Mouse (Mus musculus): Measurements from ENCODE around the gene Xaf1. TPM values are rescaled to one million over a fixed set of nuclear protein-coding genes. Genes with fewer than 3 reads are reported as not detected.

Gene Xaf1
- polyA plus RNA-seq (2015; fragmentation: Nextera tagmentation; extraction: Ambion mirVana) = 0.98 and 1.8 TPM in 2 replicates

DNA sequence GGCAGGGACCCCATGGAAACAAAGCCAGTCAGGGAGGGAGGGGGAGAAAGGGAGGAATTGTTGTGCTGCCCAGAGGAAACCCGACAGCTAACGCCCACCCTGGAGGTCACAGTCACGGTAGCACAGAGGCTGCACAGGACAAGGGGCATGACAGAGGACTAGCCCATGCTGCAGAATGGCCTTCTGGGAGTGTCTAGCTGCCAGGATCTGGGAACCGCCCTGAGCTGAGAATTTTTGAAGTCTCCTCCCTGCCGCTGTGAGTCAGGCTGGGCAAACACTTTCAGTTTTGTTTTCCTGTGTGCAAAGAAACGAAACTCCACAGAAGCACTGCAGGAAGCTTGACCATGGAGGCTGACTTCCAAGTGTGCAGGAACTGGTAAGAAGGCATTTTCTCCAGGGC, at the start of gene Xaf1:
Gene Xaf1 (plus strand): TSS at position 296 of the 400 bp plus-strand sequence.
- WGBS = 43% methylated on average over 6 of the region's 6 CpGs
- Histone ChIP-seq H3K9me3 (replicated peaks) (no peaks in the 10 kb centered on the region), H3K4me3 (no peak within 1 kb of the TSS), H3K27ac (no peak within 1 kb of the TSS), H3K9ac (no peak within 1 kb of the TSS), H3K36me3 (ENCODE audit: poor library complexity, severe bottlenecking) (no peaks in the 10 kb centered on the region), H3K4me2 (no peak within 1 kb of the TSS), H3K4me1 (no peaks in the 10 kb centered on the region), H3K27me3 (no peaks in the 10 kb centered on the region)
- no peak for ATAC-seq

DNA sequence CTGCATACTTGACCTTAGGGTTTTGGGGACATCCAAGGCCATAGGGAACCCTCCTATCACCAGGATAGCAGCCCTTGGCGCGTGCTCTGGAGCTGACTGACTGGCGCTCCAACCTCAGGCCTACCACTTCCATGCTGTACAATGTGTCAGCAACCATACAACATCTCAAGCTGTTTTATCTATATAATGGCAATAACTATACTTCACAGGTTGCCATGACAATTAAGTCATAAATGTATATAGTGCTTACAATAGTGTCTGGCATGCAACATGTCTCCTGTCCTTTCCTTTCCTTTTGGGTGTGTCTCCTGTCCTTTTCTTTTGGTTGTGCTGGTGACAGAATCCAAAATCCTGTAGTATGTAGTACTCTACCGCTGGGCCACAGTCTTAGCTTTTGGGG, 45.8 kb upstream of the Xaf1 start:
- Histone ChIP-seq H3K9me3 (replicated peaks) (no peaks in the 10 kb centered on the region; the same call in 1 of the 2 replicates), H3K4me3 (no peak overlapping the region), H3K4me1 (no peaks in the 10 kb centered on the region; the same call in 1 of the 2 replicates), H3K27me3 (no peaks in the 10 kb centered on the region), H3K9ac (no peak overlapping the region), H3K4me2 (no peak overlapping the region), H3K36me3 (ENCODE audit: poor library complexity, severe bottlenecking) (no peaks in the 10 kb centered on the region), H3K27ac (no peak overlapping the region)
- WGBS = 93% methylated on average over 4 of the region's 4 CpGs
- ATAC-seq = no peak

- Histone ChIP-seq H3K36me3 (ENCODE audit: poor library complexity, severe bottlenecking) (no peaks in the 10 kb centered on the region), H3K4me2 (no peak overlapping the region), H3K4me3 (no peak overlapping the region), H3K9ac (no peak overlapping the region), H3K9me3 (replicated peaks) (no peaks in the 10 kb centered on the region; the same call in 1 of the 2 replicates), H3K27me3 (no peaks in the 10 kb centered on the region), H3K4me1 (no peaks in the 10 kb centered on the region; the same call in 1 of the 2 replicates), H3K27ac (no peak overlapping the region)
- no peak for ATAC-seq
- WGBS = 85% methylated on average over 2 of the region's 2 CpGs
Observed at GRCm38 (mm10) chr11:72256441-72256840, 45.0 kb upstream of the Xaf1 start.

- no peak overlapping the region for H3K4me3 ChIP-seq
- H3K9me3 ChIP-seq (replicated peaks) = no peaks in the 10 kb centered on the region
- peaks cover 22% of the 10 kb centered on the region for H3K4me1 ChIP-seq
- ATAC-seq = no peak
- no peak overlapping the region for H3K9ac ChIP-seq
- H3K36me3 ChIP-seq (ENCODE audit: poor library complexity, severe bottlenecking) = no peaks in the 10 kb centered on the region
- peaks cover 41% of the 10 kb centered on the region for H3K27me3 ChIP-seq
- 6% methylated on average over 11 of the region's 11 CpGs for WGBS
- H3K4me2 ChIP-seq = peak overlapping the region; percentile 66
- H3K27ac ChIP-seq = no peak overlapping the region
Observed at GRCm38 (mm10) chr11:72265483-72265882, 35.9 kb upstream of the Xaf1 start.

- 2% methylated on average over 46 of the region's 46 CpGs for WGBS
- H3K27me3 ChIP-seq = peaks cover 41% of the 10 kb centered on the region
- peak overlapping the region; percentile 66 for H3K4me2 ChIP-seq
- H3K4me1 ChIP-seq = peaks cover 22% of the 10 kb centered on the region
- peak overlapping the region; percentile 40 for H3K4me3 ChIP-seq
- ATAC-seq = peak; percentile 87
- H3K9ac ChIP-seq = peak overlapping the region; percentile 40
- H3K9me3 ChIP-seq (replicated peaks) = no peaks in the 10 kb centered on the region
- H3K27ac ChIP-seq = no peak overlapping the region
- no peaks in the 10 kb centered on the region for H3K36me3 ChIP-seq (ENCODE audit: poor library complexity, severe bottlenecking)
Observed at GRCm38 (mm10) chr11:72266207-72266959, 35.0 kb upstream of the Xaf1 start.

- no peaks in the 10 kb centered on the region for H3K36me3 ChIP-seq (ENCODE audit: poor library complexity, severe bottlenecking)
- H3K4me3 ChIP-seq = peak within 1 kb of the TSS; percentile 40
- H3K4me2 ChIP-seq = peak within 1 kb of the TSS; percentile 66
- peak within 1 kb of the TSS; percentile 40 for H3K9ac ChIP-seq
- H3K4me1 ChIP-seq = peaks cover 22% of the 10 kb centered on the region
- H3K27ac ChIP-seq = no peak within 1 kb of the TSS
- peaks cover 41% of the 10 kb centered on the region for H3K27me3 ChIP-seq
- under 1% methylated on average over 36 of the region's 36 CpGs for WGBS
- no peaks in the 10 kb centered on the region for H3K9me3 ChIP-seq (replicated peaks)
- peak; percentile 66 for ATAC-seq
Observed at GRCm38 (mm10) chr11:72266960-72267560, 34.4 kb upstream of the Xaf1 start, which contains the start of gene Slc13a5. Gene Slc13a5, minus strand, starts transcription at chr11:72267222.

- ATAC-seq = no peak
Observed at GRCm38 (mm10) chr11:72271761-72272160, 29.7 kb upstream of the Xaf1 start.

DNA sequence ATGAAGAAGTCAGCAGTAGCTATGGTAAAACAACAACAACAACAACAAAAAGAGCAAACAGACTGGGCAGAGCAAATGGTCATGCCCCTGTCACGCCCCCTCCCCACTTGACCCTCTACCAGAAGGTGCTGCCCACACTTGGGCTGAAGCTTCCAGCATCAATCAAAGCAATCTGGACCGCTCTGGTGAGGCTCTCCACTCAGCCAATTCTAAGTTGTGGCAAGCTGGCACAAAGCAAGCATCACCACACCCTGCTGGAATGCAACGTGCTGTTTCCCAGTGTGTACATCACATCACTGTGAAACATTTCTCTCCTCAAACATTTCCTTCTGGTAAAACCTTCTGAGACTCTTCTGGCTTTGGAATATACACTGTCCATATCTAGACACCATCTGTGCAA, 28.1 kb upstream of the Xaf1 start:
- Histone ChIP-seq H3K9me3 (replicated peaks) (no peaks in the 10 kb centered on the region), H3K4me1 (no peaks in the 10 kb centered on the region), H3K9ac (no peak overlapping the region), H3K27me3 (0 out of 2 replicates have a peak, but pooled peaks cover 4% of the 10 kb centered on the region), H3K4me2 (no peak overlapping the region), H3K27ac (no peak overlapping the region), H3K36me3 (ENCODE audit: poor library complexity, severe bottlenecking) (no peaks in the 10 kb centered on the region), H3K4me3 (no peak overlapping the region)
- 73% methylated on average over 3 of the region's 3 CpGs for WGBS
- ATAC-seq = no peak

More at GRCm38 (mm10) chr11:72271761-72272160, 29.7 kb upstream of the Xaf1 start:
- WGBS = 65% methylated on average over 1 of the region's 1 CpGs
- Histone ChIP-seq H3K27ac (no peak overlapping the region), H3K9ac (no peak overlapping the region), H3K4me2 (no peak overlapping the region), H3K27me3 (peaks cover 9% of the 10 kb centered on the region; the same call in 1 of the 2 replicates), H3K4me1 (peaks cover 7% of the 10 kb centered on the region; the same call in 1 of the 2 replicates), H3K36me3 (ENCODE audit: poor library complexity, severe bottlenecking) (no peaks in the 10 kb centered on the region), H3K9me3 (replicated peaks) (no peaks in the 10 kb centered on the region), H3K4me3 (no peak overlapping the region)

- no peaks in the 10 kb centered on the region for H3K27me3 ChIP-seq
- 85% methylated on average over 5 of the region's 5 CpGs for WGBS
Observed at GRCm38 (mm10) chr11:72281143-72281851, 20.1 kb upstream of the Xaf1 start.

GRCm38 (mm10) chr11:72281852-72282400, 19.5 kb upstream of the Xaf1 start:
- Histone ChIP-seq H3K9me3 (replicated peaks) (no peaks in the 10 kb centered on the region), H3K4me3 (no peak overlapping the region), H3K27me3 (no peaks in the 10 kb centered on the region), H3K4me2 (no peak overlapping the region), H3K27ac (no peak overlapping the region), H3K36me3 (ENCODE audit: poor library complexity, severe bottlenecking) (no peaks in the 10 kb centered on the region), H3K9ac (no peak overlapping the region), H3K4me1 (peaks cover 7% of the 10 kb centered on the region)
- 26% methylated on average over 5 of the region's 5 CpGs for WGBS
- no peak for ATAC-seq

More at GRCm38 (mm10) chr11:72281143-72281851, 20.1 kb upstream of the Xaf1 start:
- H3K4me3 ChIP-seq = no peak overlapping the region
- no peak for ATAC-seq
- H3K4me1 ChIP-seq = peaks cover 7% of the 10 kb centered on the region
- no peak overlapping the region for H3K9ac ChIP-seq
- no peak overlapping the region for H3K4me2 ChIP-seq
- no peak overlapping the region for H3K27ac ChIP-seq
- no peaks in the 10 kb centered on the region for H3K36me3 ChIP-seq (ENCODE audit: poor library complexity, severe bottlenecking)
- H3K9me3 ChIP-seq (replicated peaks) = no peaks in the 10 kb centered on the region

GRCm38 (mm10) chr11:72283486-72284224, 17.8 kb upstream of the Xaf1 start:
- H3K4me3 ChIP-seq = no peak overlapping the region
- WGBS = 90% methylated on average over 14 of the region's 16 CpGs

More at GRCm38 (mm10) chr11:72283486-72284224, 17.8 kb upstream of the Xaf1 start:
- ATAC-seq = no peak
- H3K9me3 ChIP-seq (replicated peaks) = no peaks in the 10 kb centered on the region
- no peaks in the 10 kb centered on the region for H3K36me3 ChIP-seq (ENCODE audit: poor library complexity, severe bottlenecking)
- no peak overlapping the region for H3K27ac ChIP-seq
- no peaks in the 10 kb centered on the region for H3K27me3 ChIP-seq
- H3K9ac ChIP-seq = no peak overlapping the region
- H3K4me1 ChIP-seq = peaks cover 7% of the 10 kb centered on the region
- H3K4me2 ChIP-seq = no peak overlapping the region
